ENCODE assay signal across 9 mouse cellular contexts in genomic region chr9:28404616-28405015, GRCm38 (mm10).
DNase-seq lines count a peak whose midpoint lies in the region; ATAC-seq and TF ChIP-seq lines count a peak whose summit lies in the region.
"Had no signal": no experiment of that assay in that cellular context is flagged by ENCODE, and none has a peak within 500 bp of the region (broad histone marks: within the 10 kb centered on the region; RNA-seq: fewer than 3 reads in every experiment).

No protein-coding gene starts in this region.

- H3K4me1 ChIP-seq in heart, embryonic 14.5 days (ENCODE audit: control insufficient read depth in 2 of 2, insufficient read depth in 2 of 2, low read length in 2 of 2), result no peaks in the 10 kb centered on the region; a peak in 1 of 4 replicates
- H3K4me1 ChIP-seq in forebrain, embryonic 16.5 days (replicated peaks; ENCODE audit: control insufficient read depth, insufficient read depth, low read length), result peaks cover 23% of the 10 kb centered on the region
- H3K4me1 ChIP-seq in midbrain, embryonic 11.5 days (ENCODE audit: control insufficient read depth, insufficient read depth, low read length), result no peaks in the 10 kb centered on the region
- H3K4me1 ChIP-seq in liver, postnatal 0 days (ENCODE audit: insufficient read depth), result no peaks in the 10 kb centered on the region
- H3K4me1 ChIP-seq: megakaryocyte, embryonic 14.5 days had no signal

- no peak for TF ChIP-seq EP300 in liver, postnatal 0 days (IDR thresholded peaks at IDR 0.05; ENCODE audit: low read depth)

- ATAC-seq in heart, embryonic 14.5 days (ENCODE audit: insufficient number of reproducible peaks, insufficient read depth, low FRiP score, low read depth), result no peak
- ATAC-seq in forebrain, embryonic 16.5 days, result no peak
- ATAC-seq in midbrain, embryonic 11.5 days (ENCODE audit: low FRiP score), result peak; percentile 1; the same call in 1 of the 2 replicates
- ATAC-seq in liver, postnatal 0 days, result no peak

- no peak for TF ChIP-seq CTCF in liver, postnatal 0 days (IDR thresholded peaks at IDR 0.05; ENCODE audit: low read depth)

- H3K9me3 ChIP-seq in heart, embryonic 14.5 days (ENCODE audit: control insufficient read depth, low read length), result no peaks in the 10 kb centered on the region
- no peaks in the 10 kb centered on the region for H3K9me3 ChIP-seq in forebrain, embryonic 16.5 days (ENCODE audit: control insufficient read depth, low read length)
- H3K9me3 ChIP-seq in midbrain, embryonic 11.5 days (ENCODE audit: control insufficient read depth, low read length), result no peaks in the 10 kb centered on the region
- no peaks in the 10 kb centered on the region for H3K9me3 ChIP-seq in liver, postnatal 0 days (ENCODE audit: low read length)
- H3K9me3 ChIP-seq: megakaryocyte, embryonic 14.5 days had no signal

- H3K36me3 ChIP-seq in heart, embryonic 14.5 days (ENCODE audit: control insufficient read depth, insufficient read depth, low read length), result no peaks in the 10 kb centered on the region
- H3K36me3 ChIP-seq in forebrain, embryonic 16.5 days (ENCODE audit: control insufficient read depth, insufficient read depth), result no peaks in the 10 kb centered on the region
- H3K36me3 ChIP-seq in midbrain, embryonic 11.5 days (ENCODE audit: control insufficient read depth, insufficient read depth, low read length), result no peaks in the 10 kb centered on the region
- H3K36me3 ChIP-seq in liver, postnatal 0 days (replicated peaks; ENCODE audit: insufficient read depth, low read length), result no peaks in the 10 kb centered on the region

- H3K27me3 ChIP-seq in heart, embryonic 14.5 days (ENCODE audit: control insufficient read depth, insufficient read depth, low read length), result peaks cover 25% of the 10 kb centered on the region
- no peaks in the 10 kb centered on the region for H3K27me3 ChIP-seq in forebrain, embryonic 16.5 days (replicated peaks; ENCODE audit: control insufficient read depth, insufficient read depth, low read length)
- peaks cover 11% of the 10 kb centered on the region; the same call in 1 of the 2 replicates for H3K27me3 ChIP-seq in midbrain, embryonic 11.5 days (ENCODE audit: control insufficient read depth, insufficient read depth, low read length)
- H3K27me3 ChIP-seq in liver, postnatal 0 days (ENCODE audit: insufficient read depth, low read length), result peaks cover 25% of the 10 kb centered on the region

- peak overlapping the region; percentile 95 for H3K4me2 ChIP-seq in heart, embryonic 14.5 days (ENCODE audit: low read length)
- peak overlapping the region; percentile 99 for H3K4me2 ChIP-seq in forebrain, embryonic 16.5 days (ENCODE audit: low read length)
- H3K4me2 ChIP-seq in midbrain, embryonic 11.5 days, result peak overlapping the region; percentile 92; the same call in 1 of the 2 replicates
- H3K4me2 ChIP-seq in liver, postnatal 0 days (ENCODE audit: low read depth, low read length), result no peak overlapping the region

- DNase-seq in heart, postnatal 14 days, result no peak
- DNase-seq in cerebellum, adult 9-10 months, result peak; percentile 75
- DNase-seq in midbrain, embryonic 11.5 days (ENCODE audit: low spot score, missing footprints), result no peak
- no peak for DNase-seq in liver, postnatal 0 days
- no peak for DNase-seq in adrenal gland, postnatal 25 days
- DNase-seq in adrenal gland, adult (ENCODE audit: inconsistent age in 2 of 2, low spot score in 1 of 2), result no peak

- H3K27ac ChIP-seq in heart, embryonic 14.5 days (replicated peaks in 1 of 2; ENCODE audit: control insufficient read depth in 1 of 2, insufficient read depth in 1 of 2, low read depth in 2 of 2, low read length in 2 of 2), result no peak overlapping the region
- H3K27ac ChIP-seq in forebrain, embryonic 16.5 days (ENCODE audit: low read length), result no peak overlapping the region
- no peak overlapping the region for H3K27ac ChIP-seq in midbrain, embryonic 11.5 days (ENCODE audit: low read depth, low read length)
- no peak overlapping the region for H3K27ac ChIP-seq in liver, postnatal 0 days (ENCODE audit: low read depth)

- no peak overlapping the region for H3K9ac ChIP-seq in heart, embryonic 14.5 days (ENCODE audit: low read length)
- peak overlapping the region; percentile 58 for H3K9ac ChIP-seq in forebrain, embryonic 16.5 days (replicated peaks; ENCODE audit: low read depth, low read length)
- no peak overlapping the region for H3K9ac ChIP-seq in midbrain, embryonic 11.5 days (ENCODE audit: low read length)
- no peak overlapping the region for H3K9ac ChIP-seq in liver, postnatal 0 days (replicated peaks)

- no peak overlapping the region; a peak in 1 of 4 replicates for H3K4me3 ChIP-seq in heart, embryonic 14.5 days (ENCODE audit: control insufficient read depth in 1 of 2, insufficient read depth in 1 of 2, low read depth in 1 of 2, low read length in 2 of 2)
- peak overlapping the region; percentile 62 for H3K4me3 ChIP-seq in forebrain, embryonic 16.5 days (replicated peaks; ENCODE audit: low read length)
- H3K4me3 ChIP-seq in midbrain, embryonic 11.5 days (ENCODE audit: low read depth, low read length), result peak overlapping the region; percentile 49; the same call in 1 of the 2 replicates
- no peak overlapping the region for H3K4me3 ChIP-seq in liver, postnatal 0 days (ENCODE audit: low read depth, low read length)
- H3K4me3 ChIP-seq: megakaryocyte, embryonic 14.5 days had no signal

- 74% methylated on average over 8 of the region's 8 CpGs for whole genome bisulfite sequencing in heart, embryonic 14.5 days
- WGBS in forebrain, embryonic 16.5 days, result 52% methylated on average over 8 of the region's 8 CpGs
- WGBS in midbrain, embryonic 11.5 days, result 67% methylated on average over 8 of the region's 8 CpGs
- WGBS in liver, postnatal 0 days (ENCODE audit: insufficient replicate concordance), result 59% methylated on average over 8 of the region's 8 CpGs

- intact Hi-C loops in heart, postnatal 14 days (cut with DNase I), result loop anchor here (2.0 to 10.0 kb wide), 3 partner anchors 144 to 1053 kb away; no protein-coding TSS in a partner anchor

Comparison
In these comparisons a context has a peak if more than half of its experiments do, and no peak if none do; other contexts are left out.
1. H3K4me3 ChIP-seq: peak in forebrain, embryonic 16.5 days (single experiment) and midbrain, embryonic 11.5 days (single experiment); none in heart, embryonic 14.5 days (0 of 2) and liver, postnatal 0 days (single experiment).